Mouse (Mus musculus): Measurements from ENCODE around the gene Olfr64.

DNA sequence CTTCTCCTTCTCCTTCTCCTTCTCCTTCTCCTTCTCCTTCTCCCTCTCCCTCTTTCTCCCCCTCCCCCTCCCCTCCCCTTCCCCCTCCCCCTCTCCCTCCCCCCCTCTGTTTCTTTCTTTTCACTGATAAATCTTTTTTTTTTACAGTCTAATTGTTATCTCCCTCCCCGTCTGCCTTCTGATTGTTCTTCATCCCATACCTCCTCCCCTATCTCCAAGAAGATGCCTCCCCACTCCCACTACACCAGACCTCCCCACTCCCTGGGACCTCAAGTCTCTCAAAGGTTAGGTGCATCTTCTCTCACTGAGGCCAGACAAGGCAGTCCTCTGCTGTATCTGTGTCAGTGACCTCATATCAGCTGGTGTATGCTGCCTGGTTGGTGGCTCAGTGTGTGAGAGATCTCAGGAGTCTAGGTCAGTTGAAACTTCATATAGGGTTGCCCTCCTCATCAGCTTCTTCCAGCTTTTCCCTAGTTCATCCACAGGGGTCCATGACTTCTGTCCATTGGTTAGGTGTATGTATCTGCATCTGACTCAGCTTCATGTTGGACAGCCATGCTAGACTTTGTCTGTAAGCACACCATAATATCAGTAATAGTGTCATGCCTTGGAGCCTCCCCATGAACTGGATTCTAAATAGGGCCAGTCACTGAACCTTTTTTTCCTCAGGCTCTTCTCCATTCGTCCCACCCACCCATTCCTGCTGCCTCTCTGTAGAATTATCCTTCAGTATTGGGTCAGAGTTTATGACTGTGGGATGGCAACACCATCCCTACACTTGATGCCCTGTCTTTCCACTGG, 49.6 kb downstream of the Olfr64 start:
- TF ChIP-seq POLR2A (IDR thresholded peaks at IDR 0.05; ENCODE audit: insufficient read depth, low read depth, low read length), result no peak
- no peak for TF ChIP-seq CTCF (IDR thresholded peaks at IDR 0.05; ENCODE audit: insufficient read depth, low read depth, low read length)
